Mouse (Mus musculus): ENCODE measurements around the gene Btf3l4.
A peak's percentile ranks its signal among the peaks of the same experiment; 100 is the strongest.

The Btf3l4 gene

GRCm38 (mm10) chr4:108832916-108833827 is at the start of gene Btf3l4:
Btf3l4 (minus strand) TSS chr4:108833614.
- DNase-seq (ENCODE audit: low spot score), result peak; percentile 92

GRCm38 (mm10) chr4:108878963-108879822 is 45.8 kb upstream of the Btf3l4 start, which contains the start of gene Rab3b:
Rab3b (plus strand) TSS chr4:108879063.
- DNase-seq (ENCODE audit: low spot score), result peak; percentile 60

- DNase-seq (ENCODE audit: low spot score), result no peak
These were observed 44.5 kb upstream of the Btf3l4 start for GRCm38 (mm10) chr4:108877901-108878300.

DNA sequence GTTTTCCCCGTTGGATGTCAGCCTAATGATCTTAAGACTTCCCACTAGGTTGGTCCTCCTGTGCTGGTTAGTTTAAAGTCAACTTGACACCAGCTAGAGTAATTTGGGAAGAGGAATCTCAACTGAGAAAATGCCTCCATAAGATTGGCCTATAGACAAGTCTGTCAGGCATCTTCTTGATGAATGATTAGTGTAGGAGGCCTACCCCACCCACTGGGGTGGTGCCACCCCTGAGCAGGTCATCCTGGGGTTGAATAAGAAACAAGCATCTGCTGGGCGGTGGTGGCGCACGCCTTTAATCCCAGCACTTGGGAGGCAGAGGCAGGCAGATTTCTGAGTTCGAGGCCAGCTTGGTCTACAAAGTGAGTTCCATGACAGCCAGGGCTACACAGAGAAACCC is 40.3 kb upstream of the Btf3l4 start:
- no peak for DNase-seq (ENCODE audit: low spot score)

GRCm38 (mm10) chr4:108869730-108870374 is 36.4 kb upstream of the Btf3l4 start:
- DNase-seq (ENCODE audit: low spot score), result peak; percentile 75

GRCm38 (mm10) chr4:108866806-108867205 is 33.4 kb upstream of the Btf3l4 start:
- no peak for DNase-seq (ENCODE audit: low spot score)

DNA sequence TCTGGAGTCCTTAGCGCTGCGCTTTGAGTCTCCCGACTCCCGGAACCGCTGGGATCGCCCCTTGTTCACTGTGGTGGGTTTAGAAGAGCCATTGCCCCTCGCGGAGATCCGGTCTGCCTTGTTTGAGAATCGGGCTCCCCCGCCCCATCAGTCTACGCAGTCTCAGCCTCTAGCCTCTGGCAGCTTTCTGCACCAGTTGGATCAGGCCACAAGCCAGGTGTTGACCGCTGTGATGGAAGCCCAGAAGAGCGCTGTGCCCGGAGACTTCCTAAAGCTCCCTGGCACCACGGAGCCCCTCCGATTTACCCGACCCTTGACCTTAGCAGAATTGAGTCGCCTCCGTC is 15.1 kb upstream of the Btf3l4 start, which contains the start of gene A730015C16Rik:
Gene A730015C16Rik, minus strand, starts transcription at position 115 of the 344 bp plus-strand sequence.
- no peak for DNase-seq (ENCODE audit: low spot score)

DNA sequence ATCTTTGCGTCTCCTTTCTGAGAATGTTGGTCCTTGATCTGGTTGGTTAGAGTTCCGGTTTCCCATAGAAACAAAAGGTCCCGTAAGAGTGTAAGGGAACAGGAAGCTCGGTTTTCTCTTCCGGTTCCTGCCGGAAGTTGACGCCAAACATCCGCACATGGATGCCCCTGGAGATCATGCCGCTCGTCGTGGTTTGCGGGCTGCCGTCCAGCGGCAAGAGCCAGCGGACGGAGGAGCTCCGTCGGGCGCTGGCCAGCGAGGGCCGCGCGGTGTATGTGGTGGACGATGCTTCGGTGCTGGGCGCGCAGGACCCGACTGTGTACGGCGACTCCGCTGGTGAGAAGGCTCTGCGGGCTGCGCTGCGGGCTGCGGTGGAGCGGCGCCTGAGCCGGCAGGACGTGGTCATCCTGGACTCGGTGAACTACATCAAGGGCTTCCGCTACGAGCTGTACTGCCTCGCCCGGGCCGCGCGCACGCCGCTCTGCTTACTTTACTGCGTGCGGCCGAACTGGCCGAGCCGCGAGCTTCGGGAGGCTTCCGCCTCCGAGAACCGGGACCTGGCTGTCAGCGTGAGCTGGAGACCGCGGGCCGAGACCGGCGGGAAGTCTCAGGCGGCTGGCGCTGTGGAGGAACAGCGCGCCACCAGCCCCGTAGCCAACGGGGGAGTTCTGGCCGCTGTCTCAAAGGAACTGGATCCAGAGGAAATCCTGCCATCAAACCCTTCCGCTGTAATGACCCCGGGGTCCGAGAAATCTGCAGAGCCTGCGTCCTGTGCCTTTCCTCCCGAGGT is 14.5 kb upstream of the Btf3l4 start, which contains the start of gene Kti12:
Gene Kti12, plus strand, starts transcription at position 71 of the 790 bp plus-strand sequence.
- DNase-seq (ENCODE audit: low spot score), result peak; percentile 86

GRCm38 (mm10) chr4:108845824-108846569 is 12.6 kb upstream of the Btf3l4 start:
- DNase-seq (ENCODE audit: low spot score), result no peak

GRCm38 (mm10) chr4:108843336-108843735 is 9.9 kb upstream of the Btf3l4 start:
- no peak for DNase-seq (ENCODE audit: low spot score)

- no peak for DNase-seq (ENCODE audit: low spot score)
These were observed 8.6 kb upstream of the Btf3l4 start for GRCm38 (mm10) chr4:108841920-108842578.

DNA sequence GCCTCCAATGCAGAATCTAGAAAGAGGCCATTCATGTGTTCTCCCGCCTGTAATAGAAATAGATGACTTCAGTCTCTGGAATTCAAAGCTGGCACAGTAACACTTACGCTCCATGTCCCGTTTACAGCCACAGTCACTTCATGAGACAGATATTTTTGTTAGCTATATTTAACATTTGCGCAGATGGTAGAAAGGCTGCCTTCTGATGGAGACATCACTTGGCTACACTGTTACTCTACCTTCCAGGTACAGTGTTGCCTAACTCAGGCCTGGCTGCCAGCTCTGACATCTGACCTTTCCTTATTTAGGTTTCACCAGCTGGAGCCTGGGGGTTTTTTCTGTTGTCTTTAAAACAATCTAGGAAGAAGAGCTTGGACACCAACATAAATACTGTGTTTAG is 4.6 kb upstream of the Btf3l4 start:
- DNase-seq (ENCODE audit: low spot score), result peak; percentile 19

- no peak for DNase-seq (ENCODE audit: low spot score)
These were observed 2.1 kb upstream of the Btf3l4 start for GRCm38 (mm10) chr4:108835496-108835895.

DNA sequence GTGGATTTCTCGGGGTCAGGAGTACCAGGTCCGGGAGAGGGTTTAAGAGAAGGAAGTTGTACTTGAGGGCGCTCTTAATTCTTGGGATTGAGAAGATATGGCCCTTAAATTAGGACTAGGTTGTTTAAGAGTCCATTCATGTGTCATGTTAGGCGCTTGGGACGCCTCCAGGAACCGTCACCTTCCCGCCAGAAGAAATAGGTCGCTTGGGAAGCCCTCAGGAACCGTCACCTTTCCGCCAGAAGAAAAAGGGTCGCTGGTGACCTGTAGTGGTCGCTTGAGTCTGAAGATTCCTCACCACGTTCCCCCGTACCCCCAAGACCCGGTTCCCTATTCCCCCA is 1.5 kb upstream of the Btf3l4 start:
- no peak for DNase-seq (ENCODE audit: low spot score)

DNA sequence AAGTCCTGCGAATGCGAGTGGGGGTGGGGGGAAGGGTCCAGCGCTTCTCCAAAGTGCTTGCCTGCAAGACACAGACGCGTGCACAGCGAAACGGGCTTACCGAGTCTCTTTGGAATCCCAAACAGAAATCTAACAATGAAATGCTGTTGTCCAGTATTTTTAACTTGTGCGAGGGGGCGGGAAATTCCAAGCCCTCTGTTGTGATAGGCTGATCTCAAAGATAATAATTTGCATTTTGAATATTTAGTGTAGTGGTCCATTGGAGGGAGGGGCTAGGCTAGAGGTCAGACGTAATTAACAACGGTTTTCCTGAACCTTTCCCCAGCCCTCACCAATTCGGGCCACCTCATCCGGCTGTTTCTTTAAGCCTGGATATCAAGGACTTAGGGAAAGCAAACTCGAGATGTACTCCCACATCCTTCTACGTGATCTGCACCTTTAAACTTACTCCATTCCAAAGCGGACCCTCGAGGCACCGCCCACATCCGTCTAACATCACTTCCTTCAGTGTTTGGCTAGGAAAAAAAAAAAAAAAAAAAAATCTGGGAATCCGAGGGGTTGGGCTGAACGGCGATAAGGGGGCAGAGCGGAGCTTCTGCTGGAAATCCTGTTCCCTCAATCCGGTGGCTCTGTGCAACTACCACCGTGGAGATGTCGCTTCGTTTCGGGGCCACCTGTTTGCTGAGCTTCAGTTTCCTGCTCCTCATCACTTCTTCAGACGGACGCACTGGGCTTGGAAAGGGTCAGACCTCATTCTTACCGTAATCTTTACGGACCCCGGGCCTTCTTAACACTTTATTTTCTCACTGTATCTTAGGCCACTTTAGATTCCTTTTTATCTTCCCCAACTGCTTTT is 929 bp upstream of the Btf3l4 start, which contains the start of gene Txndc12:
Gene Txndc12, plus strand, starts transcription at position 487 of the 856 bp plus-strand sequence.
- peak; percentile 85 for DNase-seq (ENCODE audit: low spot score)

DNA sequence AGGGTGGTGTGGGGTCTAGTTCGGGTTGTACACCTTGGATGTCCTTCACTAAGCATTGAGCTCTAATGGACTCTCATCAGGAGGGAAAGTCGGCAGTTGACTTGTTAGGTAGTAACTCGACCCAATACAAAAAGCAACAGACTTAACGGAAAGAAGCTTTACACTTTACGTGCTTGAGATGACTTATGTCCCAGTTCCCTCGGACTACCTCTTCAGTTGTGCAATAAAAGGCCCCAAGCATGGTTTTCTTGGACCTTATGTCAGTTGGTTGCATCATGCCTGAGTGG is 357 bp upstream of the Btf3l4 start:
- no peak for DNase-seq (ENCODE audit: low spot score)

DNA sequence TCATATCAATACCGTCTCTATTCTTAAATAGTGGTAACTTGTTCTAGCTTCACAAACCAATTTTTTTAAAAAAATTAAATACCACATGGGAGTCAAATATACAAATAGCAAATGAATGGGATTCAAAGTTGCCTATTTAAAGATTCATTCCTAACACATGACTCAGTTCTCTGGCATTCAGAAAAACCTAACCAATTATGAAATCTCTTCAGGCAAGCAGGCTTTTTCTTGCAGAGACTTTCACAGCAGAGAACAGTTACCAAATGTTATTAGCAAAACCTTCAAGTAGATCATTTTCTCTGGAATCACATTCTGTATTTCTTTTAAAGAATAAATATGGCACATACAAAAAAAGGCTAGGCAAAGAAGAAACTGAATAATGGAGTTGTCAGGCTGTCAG is 2.7 kb downstream of the Btf3l4 start:
- DNase-seq (ENCODE audit: low spot score), result no peak

DNA sequence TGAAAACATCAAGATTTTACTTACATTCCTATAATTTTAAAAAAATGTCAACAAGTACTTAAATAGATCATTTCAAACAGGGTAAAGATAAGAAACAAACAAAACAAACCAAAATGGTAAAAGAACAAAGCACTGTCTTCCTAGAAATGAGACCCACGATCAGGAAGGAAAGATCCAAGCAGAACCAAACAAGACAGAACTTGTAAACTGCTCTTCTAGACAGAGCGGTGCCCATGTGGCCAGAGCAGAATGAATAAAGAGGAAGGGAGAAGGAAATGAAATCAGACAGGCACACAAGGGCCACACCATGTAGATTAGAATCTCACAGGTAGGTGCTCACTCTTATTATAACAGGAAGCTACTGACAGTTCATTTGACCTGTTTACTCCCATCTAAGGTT is 6.8 kb downstream of the Btf3l4 start:
- DNase-seq (ENCODE audit: low spot score), result no peak

GRCm38 (mm10) chr4:108826096-108826495 is 7.3 kb downstream of the Btf3l4 start:
- no peak for DNase-seq (ENCODE audit: low spot score)
